Mouse (Mus musculus) megakaryocyte, embryonic 14.5 days (primary cell): ENCODE results near the gene Ccrl2. TPM values are rescaled to one million over a fixed set of nuclear protein-coding genes. Genes with fewer than 3 reads are reported as not detected.

Experiments used
- H3K27me3 ChIP-seq: replicated peaks from 2 replicates; pipeline ENCODE3; 2012; ENCODE audit warnings: inconsistent platforms
- H3K36me3 ChIP-seq: replicated peaks from 2 replicates; pipeline ENCODE3; 2012; ENCODE audit warnings: low read length, inconsistent platforms, mixed read lengths
- H3K4me1 ChIP-seq: 2 replicates; pipeline ENCODE4 v1.6.1; 2012; ENCODE audit warnings: inconsistent platforms
- H3K4me3 ChIP-seq: replicated peaks from 2 replicates; pipeline ENCODE3; 2012; ENCODE audit warnings: moderate library complexity, mild to moderate bottlenecking, inconsistent platforms
- H3K9me3 ChIP-seq: 2 replicates; pipeline ENCODE4 v1.6.1; 2012; ENCODE audit warnings: inconsistent platforms
- FLI1 ChIP-seq: IDR thresholded peaks from 2 replicates; pipeline ENCODE4 v1.6.1; 2012; ENCODE audit warnings: low read length, inconsistent platforms, mixed read lengths
- GATA1 ChIP-seq: IDR thresholded peaks from 3 replicates; pipeline ENCODE4 v1.6.1; 2012; ENCODE audit warnings: mixed read lengths, low read length, inconsistent platforms, borderline replicate concordance
- polyA plus RNA-seq: library from polyadenylated mRNA; stranded (reverse); fragments of >175 nt; gene quantifications from 2 replicates; pipeline ENCODE4 v1.2.3, GENCODE M21; 2012; ENCODE audit warnings: low replicate concordance; ENCODE audit not compliant: insufficient read depth

The Ccrl2 gene
- 1.6 TPM in 1 of 2 replicates, not detected in the other for polyA plus RNA-seq

GRCm38 (mm10) chr9:111056798-111057543 is at the start of gene Ccrl2:
Gene Ccrl2 (minus strand): TSS chr9:111057519.
- peaks cover 32% of the 10 kb centered on the region for H3K27me3 ChIP-seq
- peaks cover 55% of the 10 kb centered on the region for H3K4me1 ChIP-seq
- H3K9me3 ChIP-seq = no peaks in the 10 kb centered on the region
- peaks cover 4% of the 10 kb centered on the region for H3K36me3 ChIP-seq
- peak within 1 kb of the TSS; percentile 92 for H3K4me3 ChIP-seq
- no peak for TF ChIP-seq FLI1
- no peak; the same call in 2 of the 3 replicates for TF ChIP-seq GATA1

GRCm38 (mm10) chr9:111103893-111104292 is 46.6 kb upstream of the Ccrl2 start:
- TF ChIP-seq FLI1 = no peak
- TF ChIP-seq GATA1 = no peak
- H3K4me1 ChIP-seq = peaks cover 28% of the 10 kb centered on the region
- H3K27me3 ChIP-seq = no peaks in the 10 kb centered on the region
- H3K9me3 ChIP-seq = peaks cover 7% of the 10 kb centered on the region
- H3K36me3 ChIP-seq = no peaks in the 10 kb centered on the region
- H3K4me3 ChIP-seq = no peak overlapping the region

- Histone ChIP-seq H3K27me3 (no peaks in the 10 kb centered on the region), H3K9me3 (peaks cover 3% of the 10 kb centered on the region), H3K36me3 (no peaks in the 10 kb centered on the region), H3K4me1 (peaks cover 32% of the 10 kb centered on the region), H3K4me3 (no peak overlapping the region)
- TF ChIP-seq GATA1 (no peak), FLI1 (no peak)
Measured at GRCm38 (mm10) chr9:111103293-111103692, 46.0 kb upstream of the Ccrl2 start.

GRCm38 (mm10) chr9:111100406-111100805 is 43.1 kb upstream of the Ccrl2 start:
- Histone ChIP-seq H3K4me1 (peaks cover 42% of the 10 kb centered on the region), H3K4me3 (no peak overlapping the region), H3K27me3 (peaks cover 3% of the 10 kb centered on the region), H3K36me3 (no peaks in the 10 kb centered on the region), H3K9me3 (no peaks in the 10 kb centered on the region)
- TF ChIP-seq GATA1 (no peak), FLI1 (no peak)

- Histone ChIP-seq H3K4me1 (peaks cover 61% of the 10 kb centered on the region), H3K27me3 (peaks cover 3% of the 10 kb centered on the region), H3K4me3 (no peak overlapping the region), H3K9me3 (no peaks in the 10 kb centered on the region), H3K36me3 (no peaks in the 10 kb centered on the region)
- no peak for TF ChIP-seq GATA1
- no peak for TF ChIP-seq FLI1
Measured at GRCm38 (mm10) chr9:111097543-111097942, 40.2 kb upstream of the Ccrl2 start.

GRCm38 (mm10) chr9:111096419-111097326 is 39.4 kb upstream of the Ccrl2 start:
- Histone ChIP-seq H3K4me1 (peaks cover 66% of the 10 kb centered on the region), H3K4me3 (no peak overlapping the region), H3K36me3 (no peaks in the 10 kb centered on the region), H3K9me3 (no peaks in the 10 kb centered on the region), H3K27me3 (peaks cover 7% of the 10 kb centered on the region)
- TF ChIP-seq GATA1 (no peak), FLI1 (no peak)

GRCm38 (mm10) chr9:111095710-111096109 is 38.4 kb upstream of the Ccrl2 start:
- Histone ChIP-seq H3K4me1 (peaks cover 66% of the 10 kb centered on the region), H3K27me3 (peaks cover 13% of the 10 kb centered on the region), H3K36me3 (no peaks in the 10 kb centered on the region), H3K9me3 (no peaks in the 10 kb centered on the region), H3K4me3 (no peak overlapping the region)
- no peak for TF ChIP-seq FLI1
- no peak for TF ChIP-seq GATA1

GRCm38 (mm10) chr9:111094626-111095025 is 37.3 kb upstream of the Ccrl2 start:
- Histone ChIP-seq H3K4me1 (peaks cover 64% of the 10 kb centered on the region), H3K36me3 (no peaks in the 10 kb centered on the region), H3K27me3 (peaks cover 22% of the 10 kb centered on the region), H3K9me3 (no peaks in the 10 kb centered on the region), H3K4me3 (no peak overlapping the region)
- no peak for TF ChIP-seq GATA1
- TF ChIP-seq FLI1 = no peak

GRCm38 (mm10) chr9:111093094-111093493 is 35.8 kb upstream of the Ccrl2 start:
- no peak for TF ChIP-seq FLI1
- TF ChIP-seq GATA1 = no peak
- no peaks in the 10 kb centered on the region for H3K9me3 ChIP-seq

More at GRCm38 (mm10) chr9:111093094-111093493, 35.8 kb upstream of the Ccrl2 start:
- peaks cover 32% of the 10 kb centered on the region for H3K27me3 ChIP-seq
- H3K4me1 ChIP-seq = peaks cover 65% of the 10 kb centered on the region
- peak overlapping the region; percentile 64 for H3K4me3 ChIP-seq
- no peaks in the 10 kb centered on the region for H3K36me3 ChIP-seq
